In the genomic region with DNA sequence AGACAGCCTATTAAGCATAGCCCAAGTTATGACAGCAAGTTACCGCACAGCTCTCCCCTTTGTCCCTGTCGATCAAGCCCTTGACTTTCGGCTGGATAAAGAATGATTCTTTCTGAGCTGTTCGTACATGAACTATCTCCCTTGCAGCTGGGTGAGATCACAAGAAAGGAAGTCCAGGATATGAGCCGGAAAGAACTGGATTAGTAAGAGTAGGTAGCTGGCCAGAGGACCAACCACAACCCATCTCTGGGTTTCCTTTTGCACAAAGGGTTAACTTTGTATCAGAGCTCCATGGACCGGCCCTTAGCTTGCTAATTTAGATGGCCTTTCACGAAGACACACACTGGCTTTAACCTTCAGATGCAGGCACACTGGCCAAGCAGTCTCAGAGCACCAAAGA, we compare ENCODE assay signal across 14 mouse cellular contexts.
"Had no signal": no experiment of that assay in that cellular context is flagged by ENCODE, and none has a peak within 500 bp of the region (broad histone marks: within the 10 kb centered on the region; RNA-seq: fewer than 3 reads in every experiment).

No protein-coding gene starts in this region.

- H3K9ac ChIP-seq: limb, embryonic 13.5 days; liver, embryonic 15.5 days; midbrain, embryonic 12.5 days; neural tube, embryonic 13.5 days had no signal

- H3K4me2 ChIP-seq: limb, embryonic 13.5 days; liver, embryonic 15.5 days; midbrain, embryonic 12.5 days; neural tube, embryonic 13.5 days had no signal

- H3K27ac ChIP-seq: layer of hippocampus, adult 2 months; limb, embryonic 13.5 days; liver, embryonic 15.5 days; midbrain, embryonic 12.5 days; neural tube, embryonic 13.5 days had no signal

- H3K36me3 ChIP-seq: limb, embryonic 13.5 days; liver, embryonic 15.5 days; midbrain, embryonic 12.5 days; neural tube, embryonic 13.5 days had no signal

- H3K27me3 ChIP-seq: limb, embryonic 13.5 days; liver, embryonic 15.5 days; midbrain, embryonic 12.5 days; neural tube, embryonic 13.5 days had no signal

- H3K9me3 ChIP-seq: limb, embryonic 13.5 days; liver, embryonic 15.5 days; midbrain, embryonic 12.5 days; neural tube, embryonic 13.5 days had no signal

- H3K4me3 ChIP-seq: layer of hippocampus, adult 2 months; limb, embryonic 13.5 days; liver, embryonic 15.5 days; midbrain, embryonic 12.5 days; neural tube, embryonic 13.5 days had no signal

- DNase-seq: kidney, adult 18-20 months; kidney, postnatal 10 days; kidney, postnatal 4 days; lung, postnatal 36 days; retina, postnatal 1 day; right cerebral cortex, postnatal 4 days; spleen, adult 18-20 months; thymus, postnatal 36 days had no signal

- ATAC-seq: midbrain, embryonic 16.5 days had no signal
